Mouse (Mus musculus): ENCODE measurements around the gene Msrb3.
"Not testable (repeated sequence)": the region's sequence is repeated elsewhere in the genome, so short reads cannot be mapped to it uniquely, and the experiment has no call there.

Msrb3 gene

GRCm38 (mm10) chr10:120801127-120801526 is 97.8 kb downstream of the Msrb3 start:
- DNase-seq = no peak

GRCm38 (mm10) chr10:120799479-120799878 is 99.4 kb downstream of the Msrb3 start:
- DNase-seq = no peak

- DNase-seq = no peak
Observed at GRCm38 (mm10) chr10:120796749-120797148, 102.2 kb downstream of the Msrb3 start.

GRCm38 (mm10) chr10:120794391-120794817 is 104.5 kb downstream of the Msrb3 start:
- no peak for DNase-seq

- DNase-seq = no peak
Observed at GRCm38 (mm10) chr10:120792191-120792765, 106.6 kb downstream of the Msrb3 start.

- DNase-seq = no peak
Observed at GRCm38 (mm10) chr10:120791438-120791837, 107.5 kb downstream of the Msrb3 start.

- DNase-seq = no peak
Observed at GRCm38 (mm10) chr10:120787202-120787601, 111.7 kb downstream of the Msrb3 start.

- DNase-seq = no peak
Observed at GRCm38 (mm10) chr10:120784516-120784915, 114.4 kb downstream of the Msrb3 start.

GRCm38 (mm10) chr10:120783393-120783792 is 115.5 kb downstream of the Msrb3 start:
- no peak for DNase-seq

GRCm38 (mm10) chr10:120777499-120777898 is 121.4 kb downstream of the Msrb3 start:
- DNase-seq = no peak

GRCm38 (mm10) chr10:120775361-120775760 is 123.5 kb downstream of the Msrb3 start:
- no peak for DNase-seq

GRCm38 (mm10) chr10:120767418-120767817 is 131.5 kb downstream of the Msrb3 start:
- no peak for DNase-seq

- no peak for DNase-seq
Observed at GRCm38 (mm10) chr10:120765398-120765797, 133.5 kb downstream of the Msrb3 start.

GRCm38 (mm10) chr10:120763656-120764466 is 135.0 kb downstream of the Msrb3 start:
- peak; percentile 57 for DNase-seq

- DNase-seq = no peak
Observed at GRCm38 (mm10) chr10:120762958-120763357, 135.9 kb downstream of the Msrb3 start.

- no peak for DNase-seq
Observed at GRCm38 (mm10) chr10:120760679-120761078, 138.2 kb downstream of the Msrb3 start.

GRCm38 (mm10) chr10:120759883-120760282 is 139.0 kb downstream of the Msrb3 start:
- DNase-seq = no peak

- no peak for DNase-seq
Observed at GRCm38 (mm10) chr10:120752454-120752853, 146.4 kb downstream of the Msrb3 start.

- peak; percentile 22 for DNase-seq
Observed at GRCm38 (mm10) chr10:120751821-120752261, 147.1 kb downstream of the Msrb3 start.

GRCm38 (mm10) chr10:120751295-120751722 is 147.6 kb downstream of the Msrb3 start:
- peak; percentile 85 for DNase-seq

GRCm38 (mm10) chr10:120749556-120749955 is 149.3 kb downstream of the Msrb3 start:
- not testable (repeated sequence) for DNase-seq

GRCm38 (mm10) chr10:120748156-120748555 is 150.7 kb downstream of the Msrb3 start:
- no peak for DNase-seq

GRCm38 (mm10) chr10:120745138-120745856 is 153.6 kb downstream of the Msrb3 start:
- DNase-seq = peak; percentile 60
